Mouse (Mus musculus) brown adipose tissue, adult 24 weeks (tissue): ENCODE results near the gene Zfp386. TPM values are rescaled to one million over a fixed set of nuclear protein-coding genes. Genes with fewer than 3 reads are reported as not detected.

Experiments used
- polyA plus RNA-seq: library from polyadenylated mRNA; stranded (reverse); fragments of >200 nt; gene quantifications from 2 replicates; pipeline ENCODE4 v1.2.4, GENCODE M21; 2012; ENCODE audit not compliant: missing spikeins, insufficient read depth, insufficient read length

Gene Zfp386
- polyA plus RNA-seq, 1 experiment, result 31.0 TPM

Other genes starting within 250 kb of the Zfp386 start
- 0.54 and 1.8 TPM in 2 replicates for gene Vipr2, start 30.0 kb downstream of the Zfp386 start, polyA plus RNA-seq
- 6.7 and 7.9 TPM in 2 replicates for gene Wdr60, start 215.3 kb downstream of the Zfp386 start, polyA plus RNA-seq
- gene Gm11027, start 227.7 kb downstream of the Zfp386 start, polyA plus RNA-seq, result not detected in 2 replicates
- gene Esyt2, start 233.5 kb downstream of the Zfp386 start, polyA plus RNA-seq, result 28.8 and 46.9 TPM in 2 replicates